Mouse (Mus musculus): ENCODE data around the gene Borcs6. TPM values are rescaled to one million over a fixed set of nuclear protein-coding genes. Genes with fewer than 3 reads are reported as not detected.

The Borcs6 gene
- polyA plus RNA-seq, 2 experiments, result 12.3 to 15.2 TPM

- peaks cover 23% of the 10 kb centered on the region for H3K4me1 ChIP-seq (ENCODE audit: control insufficient read depth, insufficient read depth, low read length)
- TF ChIP-seq POLR2A (IDR thresholded peaks at IDR 0.05; ENCODE audit: borderline replicate concordance, extremely low read depth, insufficient read depth, insufficient read length), result no peak
- under 1% methylated on average over 34 of the region's 34 CpGs for WGBS
- ATAC-seq (ENCODE audit: low FRiP score, low read depth) (peak; percentile 47), DNase-seq (ENCODE audit: low spot score) (peak; percentile 94)
- no peaks in the 10 kb centered on the region for H3K9me3 ChIP-seq (ENCODE audit: control insufficient read depth, low read length)
- peaks cover 40% of the 10 kb centered on the region for H3K36me3 ChIP-seq (ENCODE audit: control insufficient read depth, insufficient read depth, low read length)
- H3K27me3 ChIP-seq (ENCODE audit: control insufficient read depth, insufficient read depth, low read length), result no peaks in the 10 kb centered on the region
- peak overlapping the region; percentile 74 for H3K9ac ChIP-seq (ENCODE audit: low read depth, low read length, severe bottlenecking)
- H3K4me2 ChIP-seq (replicated peaks; ENCODE audit: low read depth, low read length, severe bottlenecking), result peak overlapping the region; percentile 50
- H3K27ac ChIP-seq (replicated peaks; ENCODE audit: low read depth, low read length), result peak overlapping the region; percentile 81
- peak overlapping the region; percentile 64 for H3K4me3 ChIP-seq (replicated peaks; ENCODE audit: low read length)
Observed at GRCm38 (mm10) chr11:69037231-69038061, 22.1 kb upstream of the Borcs6 start.

- ATAC-seq (ENCODE audit: low FRiP score, low read depth) (no peak), DNase-seq (ENCODE audit: low spot score) (no peak)
- H3K4me2 ChIP-seq (replicated peaks; ENCODE audit: low read depth, low read length, severe bottlenecking), result no peak overlapping the region
- peaks cover 33% of the 10 kb centered on the region for H3K36me3 ChIP-seq (ENCODE audit: control insufficient read depth, insufficient read depth, low read length)
- H3K9ac ChIP-seq (ENCODE audit: low read depth, low read length, severe bottlenecking), result no peak overlapping the region
- no peak for TF ChIP-seq POLR2A (IDR thresholded peaks at IDR 0.05; ENCODE audit: borderline replicate concordance, extremely low read depth, insufficient read depth, insufficient read length)
- H3K27ac ChIP-seq (replicated peaks; ENCODE audit: low read depth, low read length), result no peak overlapping the region
- 71% methylated on average over 5 of the region's 5 CpGs for WGBS
- H3K4me1 ChIP-seq (ENCODE audit: control insufficient read depth, insufficient read depth, low read length), result peaks cover 23% of the 10 kb centered on the region
- H3K27me3 ChIP-seq (ENCODE audit: control insufficient read depth, insufficient read depth, low read length), result no peaks in the 10 kb centered on the region
- H3K9me3 ChIP-seq (ENCODE audit: control insufficient read depth, low read length), result no peaks in the 10 kb centered on the region
- H3K4me3 ChIP-seq (replicated peaks; ENCODE audit: low read length), result no peak overlapping the region
Observed at GRCm38 (mm10) chr11:69038173-69038572, 21.3 kb upstream of the Borcs6 start.

GRCm38 (mm10) chr11:69045531-69046394 is 13.8 kb upstream of the Borcs6 start, which contains the start of gene Aurkb:
Aurkb (plus strand) TSS chr11:69045647.
- Histone ChIP-seq H3K4me3 (replicated peaks; ENCODE audit: low read length) (peak within 1 kb of the TSS; percentile 83), H3K4me1 (ENCODE audit: control insufficient read depth, insufficient read depth, low read length) (peaks cover 14% of the 10 kb centered on the region; the same call in 1 of the 2 replicates), H3K9me3 (ENCODE audit: control insufficient read depth, low read length) (no peaks in the 10 kb centered on the region), H3K27me3 (ENCODE audit: control insufficient read depth, insufficient read depth, low read length) (no peaks in the 10 kb centered on the region), H3K4me2 (replicated peaks; ENCODE audit: low read depth, low read length, severe bottlenecking) (peak within 1 kb of the TSS; percentile 81), H3K9ac (ENCODE audit: low read depth, low read length, severe bottlenecking) (peak within 1 kb of the TSS; percentile 75), H3K36me3 (ENCODE audit: control insufficient read depth, insufficient read depth, low read length) (peaks cover 28% of the 10 kb centered on the region), H3K27ac (replicated peaks; ENCODE audit: low read depth, low read length) (peak within 1 kb of the TSS; percentile 88)
- no peak for TF ChIP-seq POLR2A (IDR thresholded peaks at IDR 0.05; ENCODE audit: borderline replicate concordance, extremely low read depth, insufficient read depth, insufficient read length)
- ATAC-seq (ENCODE audit: low FRiP score, low read depth) (peak; percentile 58), DNase-seq (ENCODE audit: low spot score) (peak; percentile 96)
- 1% methylated on average over 51 of the region's 54 CpGs for WGBS

GRCm38 (mm10) chr11:69046395-69046774 is 13.1 kb upstream of the Borcs6 start:
- H3K4me1 ChIP-seq (ENCODE audit: control insufficient read depth, insufficient read depth, low read length), result peaks cover 14% of the 10 kb centered on the region; the same call in 1 of the 2 replicates
- WGBS, result 9% methylated on average over 9 of the region's 9 CpGs
- no peak for ATAC-seq (ENCODE audit: low FRiP score, low read depth)
- H3K27ac ChIP-seq (replicated peaks; ENCODE audit: low read depth, low read length), result no peak overlapping the region
- no peak for DNase-seq (ENCODE audit: low spot score)
- H3K4me3 ChIP-seq (replicated peaks; ENCODE audit: low read length), result peak overlapping the region; percentile 83
- H3K4me2 ChIP-seq (replicated peaks; ENCODE audit: low read depth, low read length, severe bottlenecking), result peak overlapping the region; percentile 81
- peaks cover 33% of the 10 kb centered on the region for H3K36me3 ChIP-seq (ENCODE audit: control insufficient read depth, insufficient read depth, low read length)
- H3K9me3 ChIP-seq (ENCODE audit: control insufficient read depth, low read length), result no peaks in the 10 kb centered on the region
- TF ChIP-seq POLR2A (IDR thresholded peaks at IDR 0.05; ENCODE audit: borderline replicate concordance, extremely low read depth, insufficient read depth, insufficient read length), result no peak
- peak overlapping the region; percentile 75 for H3K9ac ChIP-seq (ENCODE audit: low read depth, low read length, severe bottlenecking)
- no peaks in the 10 kb centered on the region for H3K27me3 ChIP-seq (ENCODE audit: control insufficient read depth, insufficient read depth, low read length)

- no peaks in the 10 kb centered on the region for H3K9me3 ChIP-seq (ENCODE audit: control insufficient read depth, low read length)
- no peak overlapping the region for H3K4me3 ChIP-seq (replicated peaks; ENCODE audit: low read length)
- H3K36me3 ChIP-seq (ENCODE audit: control insufficient read depth, insufficient read depth, low read length), result peaks cover 38% of the 10 kb centered on the region
- no peak for TF ChIP-seq POLR2A (IDR thresholded peaks at IDR 0.05; ENCODE audit: borderline replicate concordance, extremely low read depth, insufficient read depth, insufficient read length)
- H3K9ac ChIP-seq (ENCODE audit: low read depth, low read length, severe bottlenecking), result no peak overlapping the region
- H3K27ac ChIP-seq (replicated peaks; ENCODE audit: low read depth, low read length), result no peak overlapping the region
- no peak for DNase-seq (ENCODE audit: low spot score)
- 92% methylated on average over 12 of the region's 12 CpGs for WGBS
- peak overlapping the region; percentile 81; the same call in 1 of the 2 replicates for H3K4me2 ChIP-seq (replicated peaks; ENCODE audit: low read depth, low read length, severe bottlenecking)
- H3K4me1 ChIP-seq (ENCODE audit: control insufficient read depth, insufficient read depth, low read length), result peaks cover 14% of the 10 kb centered on the region; the same call in 1 of the 2 replicates
- H3K27me3 ChIP-seq (ENCODE audit: control insufficient read depth, insufficient read depth, low read length), result no peaks in the 10 kb centered on the region
- no peak for ATAC-seq (ENCODE audit: low FRiP score, low read depth)
Observed at GRCm38 (mm10) chr11:69047592-69047991, 11.9 kb upstream of the Borcs6 start.

Measured in limb, embryonic 14.5 days (tissue).